Mouse (Mus musculus) myocyte (in vitro differentiated cells): ENCODE measurements at regions not wholly inside any gene's neighbourhood (a gene's known extent, or its start where the extent isn't known, plus 50 kb on each side); places are given as distances from the start of the nearest gene placed in this dataset.

Source experiments
- H3K27me3 ChIP-seq: one replicate; pipeline ENCODE4 v1.6.1; 2011; ENCODE audit not compliant: control insufficient read depth, insufficient read depth, insufficient read length
- H3K36me3 ChIP-seq: one replicate; pipeline ENCODE4 v1.6.1; 2011; ENCODE audit not compliant: control insufficient read depth, insufficient read depth
- H3K4me2 ChIP-seq: one replicate; pipeline ENCODE4 v1.6.1; 2011; ENCODE audit warnings: low read depth, control low read depth
- H3K4me3 ChIP-seq: one replicate; pipeline ENCODE4 v1.5.1; 2011; ENCODE audit warnings: mild to moderate bottlenecking, control low read depth, moderate library complexity
- H3K79me2 ChIP-seq: one replicate; pipeline ENCODE4 v1.6.1; 2011; ENCODE audit not compliant: control insufficient read depth, insufficient read depth
- H3ac ChIP-seq: one replicate; pipeline ENCODE4 v1.6.1; 2011; ENCODE audit not compliant: control insufficient read depth, insufficient read length
- CEBPB ChIP-seq: IDR thresholded peaks from 2 replicates; pipeline ENCODE4 v1.6.1; 2011; ENCODE audit warnings: mild to moderate bottlenecking, moderate library complexity; ENCODE audit not compliant: poor library complexity, insufficient read depth, severe bottlenecking
- E2F4 ChIP-seq: IDR thresholded peaks from one replicate; pipeline ENCODE4 v1.6.1; 2011; ENCODE audit warnings: mild to moderate bottlenecking, control low read depth, moderate library complexity; ENCODE audit not compliant: insufficient read depth
- MAX ChIP-seq: IDR thresholded peaks from one replicate; pipeline ENCODE4 v1.6.1; 2011; ENCODE audit warnings: low read depth, mild to moderate bottlenecking, control low read depth
- MYOD1 ChIP-seq, 3 experiments: IDR thresholded peaks; one replicate each; pipeline ENCODE4 v1.6.1; 2011; ENCODE audit warnings: control low read depth in 2 of 3, low read depth in 2 of 3, mild to moderate bottlenecking in 2 of 3, moderate library complexity in 1 of 3; ENCODE audit not compliant: insufficient read length in 2 of 3, control insufficient read depth in 1 of 3
- MYOG ChIP-seq, 3 experiments: IDR thresholded peaks; one replicate each; pipeline ENCODE4 v1.6.1; 2011; ENCODE audit warnings: control low read depth in 2 of 3, low read depth in 2 of 3, mild to moderate bottlenecking in 2 of 3; ENCODE audit not compliant: insufficient read length in 2 of 3, control insufficient read depth in 1 of 3, insufficient read depth in 1 of 3
- POLR2A ChIP-seq: IDR thresholded peaks from one replicate; pipeline ENCODE4 v1.6.1; 2011; ENCODE audit warnings: low read depth, mild to moderate bottlenecking, control low read depth, moderate library complexity; ENCODE audit not compliant: insufficient read length
- POLR2AphosphoS2 ChIP-seq: IDR thresholded peaks from one replicate; pipeline ENCODE4 v1.6.1; 2011; ENCODE audit warnings: low read depth, control low read depth; ENCODE audit not compliant: insufficient read length
- REST ChIP-seq: IDR thresholded peaks from one replicate; pipeline ENCODE4 v1.6.1; 2011; ENCODE audit warnings: mild to moderate bottlenecking, control low read depth, moderate library complexity; ENCODE audit not compliant: insufficient read depth, insufficient read length
- SRF ChIP-seq: IDR thresholded peaks from one replicate; pipeline ENCODE4 v1.6.1; 2011; ENCODE audit warnings: low read depth; ENCODE audit not compliant: control insufficient read depth, insufficient read length
- TCF12 ChIP-seq: IDR thresholded peaks from one replicate; pipeline ENCODE4 v1.6.1; 2011; ENCODE audit warnings: mild to moderate bottlenecking, control low read depth; ENCODE audit not compliant: poor library complexity, insufficient read depth, severe bottlenecking
- TCF3 ChIP-seq: IDR thresholded peaks from one replicate; pipeline ENCODE4 v1.6.1; 2011; ENCODE audit warnings: low read depth, control low read depth; ENCODE audit not compliant: insufficient read length
- USF1 ChIP-seq: IDR thresholded peaks from one replicate; pipeline ENCODE4 v1.6.1; 2011; ENCODE audit warnings: low read depth, mild to moderate bottlenecking, control low read depth, moderate library complexity

- Histone ChIP-seq H3K27me3 (no peaks in the 10 kb centered on the region), H3ac (no peak overlapping the region), H3K79me2 (no peaks in the 10 kb centered on the region), H3K4me2 (no peak overlapping the region), H3K4me3 (no peak overlapping the region), H3K36me3 (no peaks in the 10 kb centered on the region)
- no peak for TF ChIP-seq TCF12
- no peak for TF ChIP-seq POLR2AphosphoS2
- TF ChIP-seq MYOD1 (IDR thresholded peaks at IDR 0.05; ENCODE audit: control insufficient read depth in 1 of 3, insufficient read length in 2 of 3, low read depth in 2 of 3), result no peak
Observed at GRCm38 (mm10) chr2:159734576-159734975, 599.4 kb downstream of the Gm826 start.

- no peak overlapping the region for H3ac ChIP-seq
- no peaks in the 10 kb centered on the region for H3K36me3 ChIP-seq
- no peak overlapping the region for H3K4me3 ChIP-seq
- no peak for TF ChIP-seq MAX
- no peak for TF ChIP-seq TCF3
- no peaks in the 10 kb centered on the region for H3K27me3 ChIP-seq
- no peaks in the 10 kb centered on the region for H3K79me2 ChIP-seq
- no peak overlapping the region for H3K4me2 ChIP-seq
Observed at GRCm38 (mm10) chr2:159755541-159756011, 578.4 kb downstream of the Gm826 start.

GRCm38 (mm10) chr2:159760806-159761205 is 573.2 kb downstream of the Gm826 start:
- TF ChIP-seq SRF (no peak), POLR2A (no peak), CEBPB (no peak), POLR2AphosphoS2 (no peak), MYOG (IDR thresholded peaks at IDR 0.05; ENCODE audit: control insufficient read depth in 1 of 3, insufficient read depth in 1 of 3, insufficient read length in 2 of 3, low read depth in 2 of 3) (no peak), REST (no peak), MYOD1 (IDR thresholded peaks at IDR 0.05; ENCODE audit: control insufficient read depth in 1 of 3, insufficient read length in 2 of 3, low read depth in 2 of 3) (no peak), TCF3 (no peak)
- Histone ChIP-seq H3ac (no peak overlapping the region), H3K36me3 (no peaks in the 10 kb centered on the region)

GRCm38 (mm10) chr2:159763115-159763514 is 570.8 kb downstream of the Gm826 start:
- no peaks in the 10 kb centered on the region for H3K36me3 ChIP-seq
- no peak overlapping the region for H3ac ChIP-seq
- H3K4me3 ChIP-seq, result no peak overlapping the region
- H3K27me3 ChIP-seq, result no peaks in the 10 kb centered on the region
- H3K79me2 ChIP-seq, result no peaks in the 10 kb centered on the region
- H3K4me2 ChIP-seq, result no peak overlapping the region
- no peak for TF ChIP-seq TCF3
- TF ChIP-seq CEBPB, result no peak
- no peak for TF ChIP-seq MAX
- TF ChIP-seq MYOG (IDR thresholded peaks at IDR 0.05; ENCODE audit: control insufficient read depth in 1 of 3, insufficient read depth in 1 of 3, insufficient read length in 2 of 3, low read depth in 2 of 3), result no peak
- TF ChIP-seq E2F4, result no peak
- no peak for TF ChIP-seq POLR2A
- TF ChIP-seq USF1, result no peak
- no peak for TF ChIP-seq POLR2AphosphoS2
- no peak for TF ChIP-seq SRF
- no peak for TF ChIP-seq REST
- TF ChIP-seq MYOD1 (IDR thresholded peaks at IDR 0.05; ENCODE audit: control insufficient read depth in 1 of 3, insufficient read length in 2 of 3, low read depth in 2 of 3), result no peak
- no peak for TF ChIP-seq TCF12

More at GRCm38 (mm10) chr2:159760806-159761205, 573.2 kb downstream of the Gm826 start:
- H3K79me2 ChIP-seq, result no peaks in the 10 kb centered on the region
- H3K4me2 ChIP-seq, result no peak overlapping the region
- H3K4me3 ChIP-seq, result no peak overlapping the region
- H3K27me3 ChIP-seq, result no peaks in the 10 kb centered on the region
